9 mouse cellular contexts compared by ENCODE assay signal in the genomic region with DNA sequence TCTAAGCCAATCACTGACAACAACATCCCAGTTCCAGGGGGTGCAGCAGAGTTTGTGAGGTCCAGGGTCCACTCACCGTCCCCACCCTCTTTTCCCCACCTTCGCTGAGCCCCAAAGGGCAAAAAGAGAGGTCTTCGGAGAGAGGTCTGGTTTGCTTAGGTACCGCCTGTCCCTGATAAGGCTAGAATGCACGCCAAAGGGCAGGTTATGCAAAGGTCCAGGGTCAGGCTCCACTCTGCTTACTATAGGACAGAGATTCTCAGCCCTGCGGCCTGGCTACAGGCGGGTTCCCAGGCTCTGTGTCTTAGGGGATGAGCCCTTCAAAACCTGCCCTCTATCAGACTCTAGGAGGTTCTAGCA. TPM values are rescaled to one million over a fixed set of nuclear protein-coding genes. Genes with fewer than 3 reads are reported as not detected.
DNase-seq lines count a peak whose midpoint lies in the region; ATAC-seq and TF ChIP-seq lines count a peak whose summit lies in the region.
"Had no signal": no experiment of that assay in that cellular context is flagged by ENCODE, and none has a peak within 500 bp of the region (broad histone marks: within the 10 kb centered on the region; RNA-seq: fewer than 3 reads in every experiment).

No protein-coding gene starts in this region.

- no peaks in the 10 kb centered on the region for H3K9me3 ChIP-seq in hindbrain, embryonic 10.5 days
- no peaks in the 10 kb centered on the region for H3K9me3 ChIP-seq in lung, embryonic 16.5 days (ENCODE audit: control insufficient read depth, low read length)

- no peak; the same call in 1 of the 2 replicates for ATAC-seq in lung, embryonic 16.5 days (ENCODE audit: low read depth)
- no peak for ATAC-seq in inflammation-experienced regulatory T-cells, adult 6 months

- H3K4me3 ChIP-seq in thymus, adult 2 months (ENCODE audit: control insufficient read depth, insufficient read depth, low read length), result peak overlapping the region; percentile 51; the same call in 1 of the 2 replicates
- peak overlapping the region; percentile 54 for H3K4me3 ChIP-seq in hindbrain, embryonic 10.5 days
- peak overlapping the region; percentile 61 for H3K4me3 ChIP-seq in lung, embryonic 16.5 days (ENCODE audit: low read length)

- no peak overlapping the region for H3K27ac ChIP-seq in thymus, adult 2 months (ENCODE audit: control insufficient read depth, insufficient read depth, low read length)
- H3K27ac ChIP-seq in hindbrain, embryonic 10.5 days, result peak overlapping the region; percentile 87
- peak overlapping the region; percentile 78 for H3K27ac ChIP-seq in lung, embryonic 16.5 days (ENCODE audit: low read length)
- H3K27ac ChIP-seq: macrophage had no signal

- no peak for TF ChIP-seq CTCF in thymus, adult 2 months (IDR thresholded peaks at IDR 0.05; ENCODE audit: borderline replicate concordance, control insufficient read depth, extremely low read depth, insufficient read depth, low read length, poor library complexity)

- 64% methylated on average over 7 of the region's 7 CpGs for WGBS in thymus, adult 2 months
- 15% methylated on average over 7 of the region's 7 CpGs for WGBS in hindbrain, embryonic 10.5 days
- WGBS in lung, embryonic 16.5 days, result 22% methylated on average over 7 of the region's 7 CpGs

- DNase-seq in thymus, adult 2 months, result no peak
- DNase-seq in thymus, postnatal 0 days (ENCODE audit: low spot score), result no peak
- no peak for DNase-seq in hindbrain, embryonic 10.5 days (ENCODE audit: low spot score)
- no peak for DNase-seq in right cerebral cortex, postnatal 14 days
- DNase-seq in frontal cortex, postnatal 25 days (ENCODE audit: low spot score in 2 of 2), result no peak

- H3K36me3 ChIP-seq in thymus, adult 2 months (ENCODE audit: control insufficient read depth, insufficient read depth, low read length), result no peaks in the 10 kb centered on the region
- H3K36me3 ChIP-seq in hindbrain, embryonic 10.5 days, result no peaks in the 10 kb centered on the region
- H3K36me3 ChIP-seq in lung, embryonic 16.5 days (ENCODE audit: control insufficient read depth, insufficient read depth, low read length), result no peaks in the 10 kb centered on the region

- peaks cover 6% of the 10 kb centered on the region; the same call in 1 of the 2 replicates for H3K4me1 ChIP-seq in thymus, adult 2 months (replicated peaks; ENCODE audit: control insufficient read depth, insufficient read depth, low read length)
- H3K4me1 ChIP-seq in hindbrain, embryonic 10.5 days (replicated peaks), result peaks cover 54% of the 10 kb centered on the region
- peaks cover 30% of the 10 kb centered on the region for H3K4me1 ChIP-seq in lung, embryonic 16.5 days (replicated peaks; ENCODE audit: control insufficient read depth, insufficient read depth, low read length)

- peak overlapping the region; percentile 78 for H3K4me2 ChIP-seq in lung, embryonic 16.5 days (ENCODE audit: low read depth, low read length)

- TF ChIP-seq POLR2A in thymus, adult 2 months (IDR thresholded peaks at IDR 0.05; ENCODE audit: control insufficient read depth, extremely low read depth, insufficient read depth, low read length, poor library complexity), result no peak

- H3K9ac ChIP-seq in lung, embryonic 16.5 days (ENCODE audit: low read length), result peak overlapping the region; percentile 75

- H3K27me3 ChIP-seq in thymus, adult 2 months (ENCODE audit: control insufficient read depth, insufficient read depth, low read length), result no peaks in the 10 kb centered on the region
- no peaks in the 10 kb centered on the region for H3K27me3 ChIP-seq in hindbrain, embryonic 10.5 days (ENCODE audit: insufficient read depth, poor library complexity, severe bottlenecking)
- H3K27me3 ChIP-seq in lung, embryonic 16.5 days (ENCODE audit: control insufficient read depth, insufficient read depth, low read depth, low read length), result no peaks in the 10 kb centered on the region

RNA-seq across cellular contexts. Expression of a gene that starts 0.6 kb away (rescaled TPM):
- 12.6 and 15.7 TPM in 2 replicates for polyA plus RNA-seq in thymus, adult 2 months (2012; rRNA removed)
- polyA plus RNA-seq in thymus, postnatal 0 days (2015; fragmentation: Nextera tagmentation; extraction: Ambion mirVana), result 1.8 and 2.7 TPM in 2 replicates
- 2.5 and 3.0 TPM in 2 replicates for polyA plus RNA-seq in hindbrain, embryonic 10.5 days (2016; fragmentation: Nextera tagmentation; extraction: Ambion mirVana)
- 9.7 and 12.7 TPM in 2 replicates for polyA plus RNA-seq in lung, embryonic 16.5 days (2015; fragmentation: Nextera tagmentation; extraction: Ambion mirVana)
- 1 to 10 TPM in 2 of 3 experiments, not detected in 1; 2.6 to 3.5 TPM for polyA plus RNA-seq in inflammation-experienced regulatory T-cells, adult 6 months (2017; shearing (Covaris generic))
- polyA plus RNA-seq: macrophage had no signal

RNA-seq across cellular contexts. Expression of a gene that starts 14.3 kb away (rescaled TPM):
- not detected in 2 replicates for polyA plus RNA-seq in thymus, adult 2 months (2012; rRNA removed)
- polyA plus RNA-seq in thymus, postnatal 0 days (2015; fragmentation: Nextera tagmentation; extraction: Ambion mirVana), result not detected in 2 replicates
- not detected in 2 replicates for polyA plus RNA-seq in hindbrain, embryonic 10.5 days (2016; fragmentation: Nextera tagmentation; extraction: Ambion mirVana)
- polyA plus RNA-seq in lung, embryonic 16.5 days (2015; fragmentation: Nextera tagmentation; extraction: Ambion mirVana), result not detected in 2 replicates
- polyA plus RNA-seq in inflammation-experienced regulatory T-cells, adult 6 months (2017; shearing (Covaris generic)), result not detected
- polyA plus RNA-seq: brain, embryonic 14.5 days; macrophage had no signal

RNA-seq across cellular contexts. Expression of a gene that starts 25.4 kb away (rescaled TPM):
- polyA plus RNA-seq in thymus, adult 2 months (2012; rRNA removed), result 227 and 278 TPM in 2 replicates
- 488 and 492 TPM in 2 replicates for polyA plus RNA-seq in thymus, postnatal 0 days (2015; fragmentation: Nextera tagmentation; extraction: Ambion mirVana)
- polyA plus RNA-seq in hindbrain, embryonic 10.5 days (2016; fragmentation: Nextera tagmentation; extraction: Ambion mirVana), result 267 and 273 TPM in 2 replicates
- 313 and 340 TPM in 2 replicates for polyA plus RNA-seq in lung, embryonic 16.5 days (2015; fragmentation: Nextera tagmentation; extraction: Ambion mirVana)
- polyA plus RNA-seq in inflammation-experienced regulatory T-cells, adult 6 months (2017; shearing (Covaris generic)), result 100 to 1,000 TPM; 393 to 568 (median 531) TPM

RNA-seq across cellular contexts. Expression of a gene that starts 27.5 kb away (rescaled TPM):
- 0.28 and 2.5 TPM in 2 replicates for polyA plus RNA-seq in thymus, adult 2 months (2012; rRNA removed)
- polyA plus RNA-seq in thymus, postnatal 0 days (2015; fragmentation: Nextera tagmentation; extraction: Ambion mirVana), result 0.10 TPM in 1 of 2 replicates, not detected in the other
- not detected in 2 replicates for polyA plus RNA-seq in hindbrain, embryonic 10.5 days (2016; fragmentation: Nextera tagmentation; extraction: Ambion mirVana)
- 0.18 and 0.63 TPM in 2 replicates for polyA plus RNA-seq in lung, embryonic 16.5 days (2015; fragmentation: Nextera tagmentation; extraction: Ambion mirVana)
- polyA plus RNA-seq in inflammation-experienced regulatory T-cells, adult 6 months (2017; shearing (Covaris generic)), result not detected
- polyA plus RNA-seq: brain, embryonic 14.5 days; macrophage had no signal

RNA-seq across cellular contexts. Expression of a gene that starts 40.7 kb away (rescaled TPM):
- polyA plus RNA-seq in thymus, adult 2 months (2012; rRNA removed), result 218 and 230 TPM in 2 replicates
- 317 and 322 TPM in 2 replicates for polyA plus RNA-seq in thymus, postnatal 0 days (2015; fragmentation: Nextera tagmentation; extraction: Ambion mirVana)
- polyA plus RNA-seq in hindbrain, embryonic 10.5 days (2016; fragmentation: Nextera tagmentation; extraction: Ambion mirVana), result 269 and 314 TPM in 2 replicates
- polyA plus RNA-seq in lung, embryonic 16.5 days (2015; fragmentation: Nextera tagmentation; extraction: Ambion mirVana), result 243 and 250 TPM in 2 replicates
- polyA plus RNA-seq in inflammation-experienced regulatory T-cells, adult 6 months (2017; shearing (Covaris generic)), result 100 to 1,000 TPM; 101 to 149 (median 103) TPM
